Mouse (Mus musculus) MEL (cell line): ENCODE results near the gene Rab1a. TPM values are rescaled to one million over a fixed set of nuclear protein-coding genes. Genes with fewer than 3 reads are reported as not detected.

Experiments used
- DNase-seq: peaks from one replicate; pipeline ENCODE4 v3.0.0; 2011; ENCODE audit warnings: low read depth, low spot score
- H3K27ac ChIP-seq: 2 replicates; pipeline ENCODE4 v1.5.1; 2012; ENCODE audit warnings: low read depth, mild to moderate bottlenecking, control low read depth, low read length, moderate library complexity; ENCODE audit not compliant: control insufficient read depth
- H3K27me3 ChIP-seq, 2 experiments: fragments of 150-350 bp in 1 of 2; sonication (generic) in 1 of 2; 2 replicates each; pipeline ENCODE4 v1.6.1; 2012; ENCODE audit warnings: low read length in 2 of 2, mild to moderate bottlenecking in 2 of 2, improper control_type of control experiment in 1 of 2, moderate library complexity in 1 of 2; ENCODE audit not compliant: insufficient read depth in 2 of 2, control insufficient read depth in 1 of 2
- H3K36me3 ChIP-seq, 2 experiments: 2 replicates each; pipeline ENCODE4 v1.6.1; 2012 to 2014; ENCODE audit warnings: low read length in 2 of 2, improper control_type of control experiment in 1 of 2, inconsistent platforms in 1 of 2, mild to moderate bottlenecking in 1 of 2; ENCODE audit not compliant: insufficient read depth in 2 of 2, control insufficient read depth in 1 of 2
- H3K4me1 ChIP-seq, 2 experiments: fragments of 150-350 bp in 1 of 2; sonication (generic) in 1 of 2; 2 replicates each; pipeline ENCODE4 v1.6.1; 2012; ENCODE audit warnings: low read length in 2 of 2, improper control_type of control experiment in 1 of 2, mild to moderate bottlenecking in 1 of 2; ENCODE audit not compliant: insufficient read depth in 2 of 2, control insufficient read depth in 1 of 2
- H3K4me3 ChIP-seq, 2 experiments: fragments of 150-350 bp in 1 of 2; sonication (generic) in 1 of 2; 2 replicates each; pipeline ENCODE4 v1.5.1; 2012; ENCODE audit warnings: low read depth in 2 of 2, low read length in 2 of 2, mild to moderate bottlenecking in 2 of 2, moderate library complexity in 2 of 2, control low read depth in 1 of 2, improper control_type of control experiment in 1 of 2; ENCODE audit not compliant: control insufficient read depth in 1 of 2, insufficient read depth in 1 of 2
- H3K79me2 ChIP-seq: 2 replicates; pipeline ENCODE4 v1.6.1; 2012; ENCODE audit warnings: mild to moderate bottlenecking, low read length, moderate library complexity; ENCODE audit not compliant: control insufficient read depth, poor library complexity, insufficient read depth
- H3K9ac ChIP-seq: 2 replicates; pipeline ENCODE4 v1.6.1; 2012; ENCODE audit warnings: low read depth, mild to moderate bottlenecking, control low read depth, low read length, moderate library complexity; ENCODE audit not compliant: control insufficient read depth, poor library complexity, severe bottlenecking
- H3K9me3 ChIP-seq: fragments of 150-350 bp; sonication (generic); replicated peaks from 2 replicates; pipeline ENCODE4 v1.6.1; 2012; ENCODE audit warnings: mild to moderate bottlenecking, low read length, improper control_type of control experiment, moderate library complexity; ENCODE audit not compliant: insufficient read depth
- CHD1 ChIP-seq: IDR thresholded peaks from 2 replicates; pipeline ENCODE4 v1.6.1; 2012; ENCODE audit warnings: low read depth, mild to moderate bottlenecking, inconsistent platforms, low read length, improper control_type of control experiment
- CHD2 ChIP-seq: IDR thresholded peaks from 2 replicates; pipeline ENCODE4 v1.6.1; 2011; ENCODE audit warnings: low read length, improper control_type of control experiment
- E2F4 ChIP-seq: IDR thresholded peaks from 2 replicates; pipeline ENCODE4 v1.6.1; 2011; ENCODE audit warnings: low read depth, low read length, improper control_type of control experiment, borderline replicate concordance
- ELF1 ChIP-seq: IDR thresholded peaks from 2 replicates; pipeline ENCODE4 v1.6.1; 2014; ENCODE audit warnings: low read depth, mild to moderate bottlenecking, inconsistent platforms, low read length, improper control_type of control experiment, moderate library complexity
- EP300 ChIP-seq, 2 experiments: IDR thresholded peaks; 2 replicates each; pipeline ENCODE4 v1.6.1; 2011; ENCODE audit warnings: improper control_type of control experiment in 2 of 2, low read length in 2 of 2, low read depth in 1 of 2, mild to moderate bottlenecking in 1 of 2
- ETS1 ChIP-seq: IDR thresholded peaks from 2 replicates; pipeline ENCODE4 v1.6.1; 2012; ENCODE audit warnings: low read depth, mild to moderate bottlenecking, inconsistent platforms, low read length, improper control_type of control experiment, moderate library complexity
- GABPA ChIP-seq: IDR thresholded peaks from 2 replicates; pipeline ENCODE4 v1.6.1; 2012; ENCODE audit warnings: low read depth, mild to moderate bottlenecking, inconsistent platforms, low read length, improper control_type of control experiment, moderate library complexity
- GATA1 ChIP-seq: IDR thresholded peaks from 2 replicates; pipeline ENCODE4 v1.6.1; 2011; ENCODE audit warnings: low read depth, low read length, improper control_type of control experiment
- HCFC1 ChIP-seq: IDR thresholded peaks from 2 replicates; pipeline ENCODE4 v1.6.1; 2012; ENCODE audit warnings: low read depth, mild to moderate bottlenecking, inconsistent platforms, low read length, improper control_type of control experiment, moderate library complexity
- MAX ChIP-seq: IDR thresholded peaks from 2 replicates; pipeline ENCODE4 v1.6.1; 2011; ENCODE audit warnings: low read length, improper control_type of control experiment
- MAZ ChIP-seq: IDR thresholded peaks from 2 replicates; pipeline ENCODE4 v1.6.1; 2012; ENCODE audit warnings: low read depth, mild to moderate bottlenecking, inconsistent platforms, low read length, improper control_type of control experiment
- MXI1 ChIP-seq: IDR thresholded peaks from 2 replicates; pipeline ENCODE4 v1.6.1; 2011; ENCODE audit warnings: mild to moderate bottlenecking, low read depth, low read length, improper control_type of control experiment
- MYC ChIP-seq: IDR thresholded peaks from 2 replicates; pipeline ENCODE4 v1.6.1; 2011; ENCODE audit warnings: low read depth, mild to moderate bottlenecking, low read length, improper control_type of control experiment, moderate library complexity
- NRF1 ChIP-seq: IDR thresholded peaks from 2 replicates; pipeline ENCODE4 v1.6.1; 2014; ENCODE audit warnings: low read depth, mild to moderate bottlenecking, inconsistent platforms, low read length, improper control_type of control experiment, moderate library complexity; ENCODE audit not compliant: poor library complexity, insufficient read depth, severe bottlenecking
- POLR2AphosphoS2 ChIP-seq: IDR thresholded peaks from 2 replicates; pipeline ENCODE4 v1.6.1; 2011; ENCODE audit warnings: low read length, improper control_type of control experiment
- POLR2AphosphoS5 ChIP-seq: IDR thresholded peaks from 2 replicates; pipeline ENCODE4 v1.6.1; 2012; ENCODE audit warnings: low read depth, borderline replicate concordance, mild to moderate bottlenecking, inconsistent platforms, low read length, moderate library complexity, mixed read lengths
- RAD21 ChIP-seq: IDR thresholded peaks from 2 replicates; pipeline ENCODE4 v1.6.1; 2011; ENCODE audit warnings: mild to moderate bottlenecking, low read depth, low read length, improper control_type of control experiment
- RCOR1 ChIP-seq: IDR thresholded peaks from 2 replicates; pipeline ENCODE4 v1.6.1; 2012; ENCODE audit warnings: low read depth, mild to moderate bottlenecking, inconsistent platforms, low read length, improper control_type of control experiment
- SIN3A ChIP-seq: IDR thresholded peaks from 2 replicates; pipeline ENCODE4 v1.6.1; 2012; ENCODE audit warnings: low read length, improper control_type of control experiment, inconsistent platforms
- SMC3 ChIP-seq: IDR thresholded peaks from 2 replicates; pipeline ENCODE4 v1.6.1; 2011; ENCODE audit warnings: low read depth, low read length, improper control_type of control experiment
- TAL1 ChIP-seq: IDR thresholded peaks from 2 replicates; pipeline ENCODE4 v1.6.1; 2012; ENCODE audit warnings: mild to moderate bottlenecking, inconsistent platforms, low read length, moderate library complexity, mixed read lengths
- TBP ChIP-seq: IDR thresholded peaks from 2 replicates; pipeline ENCODE4 v1.8.0; 2011; ENCODE audit warnings: low read depth, low read length, improper control_type of control experiment
- USF1 ChIP-seq: IDR thresholded peaks from 2 replicates; pipeline ENCODE4 v1.6.1; 2014; ENCODE audit warnings: low read depth, mild to moderate bottlenecking, inconsistent platforms, low read length, improper control_type of control experiment, moderate library complexity
- ZMIZ1 ChIP-seq: IDR thresholded peaks from 2 replicates; pipeline ENCODE4 v1.6.1; 2012; ENCODE audit warnings: low read depth, mild to moderate bottlenecking, inconsistent platforms, low read length, improper control_type of control experiment, moderate library complexity
- ZNF384 ChIP-seq: IDR thresholded peaks from 2 replicates; pipeline ENCODE4 v1.6.1; 2012; ENCODE audit warnings: low read depth, mild to moderate bottlenecking, inconsistent platforms, low read length, improper control_type of control experiment
- polyA plus RNA-seq, 2 experiments: library from polyadenylated mRNA; stranded (reverse) in 1 of 2; unstranded in 1 of 2; fragments of >175 nt in 1 of 2; fragments of >200 nt in 1 of 2; gene quantifications; 2 replicates each; pipeline versions ENCODE4 v1.2.1 to v1.2.4; 2012; ENCODE audit warnings: low replicate concordance in 2 of 2, low read depth in 1 of 2; ENCODE audit not compliant: insufficient read length in 2 of 2, insufficient read depth in 1 of 2, missing spikeins in 1 of 2
- total RNA-seq: library from RNA; depleted of rRNA; stranded (reverse); fragments of 300-350 nt; gene quantifications from 2 replicates; pipeline ENCODE4 v1.2.3, GENCODE M21; 2012

The Rab1a gene
- total and polyA plus RNA-seq, 3 experiments = 79.5 to 336 (median 139) TPM

DNA sequence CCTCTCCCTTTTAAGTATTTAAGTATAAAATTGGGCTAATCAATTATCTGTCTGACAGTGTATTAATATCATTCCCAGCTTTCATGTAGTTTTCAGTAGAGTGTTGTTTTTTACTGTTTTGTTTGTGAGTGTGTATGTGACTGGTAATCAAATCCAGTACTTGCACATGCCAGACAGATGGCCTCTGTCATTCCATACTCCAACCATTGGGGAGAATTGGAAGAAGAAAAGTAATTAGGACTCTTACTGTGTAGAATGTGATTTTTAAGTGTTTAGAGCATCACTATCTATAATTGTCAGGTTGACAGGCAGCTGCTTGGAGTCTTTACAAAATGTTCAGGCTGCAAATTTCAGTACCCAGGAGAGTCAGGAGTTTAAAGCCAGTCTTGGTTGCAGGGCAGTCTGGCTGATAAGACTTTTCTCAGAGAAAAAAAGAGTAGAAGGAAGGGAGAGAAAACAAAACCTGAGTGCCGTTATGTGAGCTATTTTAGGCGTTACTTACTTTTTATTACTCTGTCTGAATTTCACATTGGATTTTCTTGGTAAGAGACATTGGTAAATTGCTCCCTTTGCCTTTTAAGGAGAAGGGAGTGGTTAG lies 5.5 kb downstream of the Rab1a start:
- no peak overlapping the region for H3K27ac ChIP-seq
- H3K79me2 ChIP-seq = peaks cover 86% of the 10 kb centered on the region
- H3K9ac ChIP-seq = no peak overlapping the region
- no peaks in the 10 kb centered on the region for H3K9me3 ChIP-seq
- peak overlapping the region in 1 of 2 experiments; percentile 16; a peak in 2 of 4 replicates for H3K4me3 ChIP-seq
- H3K36me3 ChIP-seq = peaks cover 9 to 76% of the 10 kb centered on the region in 2 experiments
- TF ChIP-seq SIN3A (peak; percentile 76), GATA1 (peak; percentile 62), ETS1 (peak; percentile 50; the same call in 1 of the 2 replicates), MXI1 (peak; percentile 44), POLR2AphosphoS5 (no peak), ZNF384 (peak; percentile 78), RCOR1 (peak; percentile 19; the same call in 1 of the 2 replicates), TAL1 (0 out of 2 replicates have a peak, but pooled peaks have one; percentile 32), HCFC1 (no peak)
- H3K27me3 ChIP-seq = no peaks in the 10 kb centered on the region
- peaks cover 38 to 42% of the 10 kb centered on the region in 2 experiments for H3K4me1 ChIP-seq
- peak; percentile 53 for DNase-seq

DNA sequence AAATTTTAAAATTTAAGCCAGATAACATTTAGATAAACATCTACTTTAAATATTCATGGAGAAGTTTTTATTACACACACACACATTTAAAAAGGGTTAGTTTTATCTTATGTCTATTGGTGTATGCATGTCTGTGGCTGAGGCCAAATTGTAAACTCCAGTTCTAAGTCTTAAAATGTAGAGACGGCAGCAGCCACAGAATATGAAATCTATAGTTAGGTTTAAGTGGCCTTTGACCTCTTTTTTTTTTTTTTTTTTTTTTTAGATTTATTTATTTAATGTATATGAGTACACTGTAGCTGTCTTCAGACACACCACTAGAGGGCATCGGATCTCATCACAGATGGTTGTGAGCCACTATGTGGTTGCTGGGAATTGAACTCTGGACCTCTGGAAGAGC lies 6.4 kb downstream of the Rab1a start:
- H3K9me3 ChIP-seq = no peaks in the 10 kb centered on the region
- H3K27me3 ChIP-seq = no peaks in the 10 kb centered on the region
- DNase-seq = no peak
- H3K9ac ChIP-seq = no peak overlapping the region
- H3K4me1 ChIP-seq = peaks cover 39 to 45% of the 10 kb centered on the region in 2 experiments
- no peak overlapping the region for H3K27ac ChIP-seq
- H3K36me3 ChIP-seq = peaks cover 9 to 84% of the 10 kb centered on the region in 2 experiments
- TF ChIP-seq POLR2AphosphoS2 = no peak
- TF ChIP-seq ZNF384 = peak; percentile 54; the same call in 1 of the 2 replicates
- H3K79me2 ChIP-seq = peaks cover 85% of the 10 kb centered on the region
- H3K4me3 ChIP-seq = no peak overlapping the region

DNA sequence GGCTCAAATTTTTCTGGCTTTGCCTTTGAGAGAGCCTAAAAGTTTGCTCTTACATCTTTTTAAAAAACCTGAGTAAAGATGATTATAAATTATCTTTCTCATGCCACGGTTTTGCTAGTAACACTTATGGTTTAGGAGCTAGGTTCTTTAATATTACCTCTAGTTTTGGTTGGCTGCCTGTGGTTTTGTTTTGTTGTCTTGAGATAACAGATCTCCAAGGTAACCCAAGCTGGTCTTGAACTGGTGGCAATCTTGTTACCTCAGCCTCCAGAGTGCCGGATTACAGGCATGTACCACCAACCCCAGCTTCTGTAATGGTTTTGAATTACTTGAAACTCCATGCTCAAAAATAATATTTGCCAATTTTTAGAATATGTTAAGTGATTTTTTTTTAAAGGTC lies 10.6 kb downstream of the Rab1a start:
- Histone ChIP-seq H3K4me3 (no peak overlapping the region), H3K9ac (no peak overlapping the region), H3K4me1 (peaks cover 16 to 25% of the 10 kb centered on the region in 2 experiments), H3K27me3 (no peaks in the 10 kb centered on the region), H3K79me2 (peaks cover 72% of the 10 kb centered on the region), H3K27ac (no peak overlapping the region), H3K9me3 (no peaks in the 10 kb centered on the region), H3K36me3 (peaks cover 23 to 51% of the 10 kb centered on the region in 2 experiments)
- peak; percentile 77 for DNase-seq
- TF ChIP-seq MYC = no peak
- no peak for TF ChIP-seq CHD2
- TF ChIP-seq MXI1 = peak; percentile 72
- no peak for TF ChIP-seq USF1
- TF ChIP-seq POLR2AphosphoS5 = no peak
- TF ChIP-seq TBP = no peak
- no peak for TF ChIP-seq ELF1
- TF ChIP-seq SMC3 = no peak
- no peak for TF ChIP-seq NRF1
- no peak for TF ChIP-seq ZNF384
- TF ChIP-seq GABPA = no peak
- no peak for TF ChIP-seq MAX
- TF ChIP-seq HCFC1 = 0 out of 2 replicates have a peak, but pooled peaks have one; percentile 29
- TF ChIP-seq RAD21 = no peak
- TF ChIP-seq MAZ = no peak
- no peak for TF ChIP-seq E2F4
- 0 out of 2 replicates have a peak, but pooled peaks have one; percentile 5 for TF ChIP-seq ZMIZ1
- peak; percentile 85 for TF ChIP-seq GATA1
- no peak for TF ChIP-seq CHD1
- peak; percentile 54 to 61; a peak in 3 of 4 replicates for TF ChIP-seq EP300 (IDR thresholded peaks at IDR 0.05; ENCODE audit: low read depth in 1 of 2, low read length in 2 of 2)
- TF ChIP-seq POLR2AphosphoS2 = no peak
